In genomic region chr8:128487966-128488931, GRCm38 (mm10) we compare ENCODE assay signal across 8 mouse cellular contexts.
A peak's percentile ranks its signal among the peaks of the same experiment; 100 is the strongest.
DNase-seq lines count a peak whose midpoint lies in the region; ATAC-seq and TF ChIP-seq lines count a peak whose summit lies in the region.

No protein-coding gene starts in this region.

- no peak overlapping the region for H3K4me2 ChIP-seq in forebrain, embryonic 14.5 days (ENCODE audit: low read length)
- no peak overlapping the region for H3K4me2 ChIP-seq in midbrain, postnatal 0 days (ENCODE audit: low read depth, low read length, poor library complexity, severe bottlenecking)

- no peaks in the 10 kb centered on the region for H3K27me3 ChIP-seq in forebrain, embryonic 14.5 days (replicated peaks; ENCODE audit: control insufficient read depth, insufficient read depth, low read length)
- H3K27me3 ChIP-seq in midbrain, postnatal 0 days (ENCODE audit: insufficient read depth, low read length): no peaks in the 10 kb centered on the region

- 11% methylated on average over 10 of the region's 10 CpGs for WGBS in forebrain, embryonic 14.5 days
- WGBS in midbrain, postnatal 0 days: 32% methylated on average over 10 of the region's 10 CpGs

- H3K27ac ChIP-seq in forebrain, embryonic 14.5 days (ENCODE audit: low read depth, low read length): no peak overlapping the region
- no peak overlapping the region for H3K27ac ChIP-seq in midbrain, postnatal 0 days (ENCODE audit: low read depth, low read length)

- peaks cover 6% of the 10 kb centered on the region; the same call in 1 of the 2 replicates for H3K36me3 ChIP-seq in forebrain, embryonic 14.5 days (ENCODE audit: control insufficient read depth, insufficient read depth, low read length)
- no peaks in the 10 kb centered on the region for H3K36me3 ChIP-seq in midbrain, postnatal 0 days (ENCODE audit: insufficient read depth, low read length)

- TF ChIP-seq CTCF in midbrain, postnatal 0 days (IDR thresholded peaks at IDR 0.05): no peak

- peak; percentile 62 for DNase-seq in ovary, adult 18-20 months (ENCODE audit: low spot score)
- DNase-seq in ovary, postnatal 10 days (ENCODE audit: low spot score): no peak
- DNase-seq in forebrain, embryonic 14.5 days (ENCODE audit: low spot score): peak; percentile 38
- DNase-seq in kidney, postnatal 36 days: peak; percentile 61 to 85
- DNase-seq in midbrain, postnatal 0 days (ENCODE audit: low spot score): peak; percentile 10
- no peak for DNase-seq in cerebellum, adult 11-12 months
- DNase-seq in cerebellum, postnatal 25 days: no peak
- DNase-seq in right cerebral cortex, adult 2 months (ENCODE audit: low spot score in 2 of 2): no peak

- no peak for ATAC-seq in forebrain, embryonic 14.5 days
- ATAC-seq in midbrain, postnatal 0 days (ENCODE audit: low FRiP score): no peak

- H3K4me3 ChIP-seq in forebrain, embryonic 14.5 days (ENCODE audit: low read depth, low read length): no peak overlapping the region
- H3K4me3 ChIP-seq in midbrain, postnatal 0 days (ENCODE audit: low read depth, low read length): no peak overlapping the region

- H3K4me1 ChIP-seq in forebrain, embryonic 14.5 days (ENCODE audit: control insufficient read depth, insufficient read depth, low read length): peaks cover 5% of the 10 kb centered on the region; the same call in 1 of the 2 replicates
- no peaks in the 10 kb centered on the region for H3K4me1 ChIP-seq in midbrain, postnatal 0 days (ENCODE audit: insufficient read depth, low read length)

- no peak overlapping the region for H3K9ac ChIP-seq in forebrain, embryonic 14.5 days (ENCODE audit: low read length)
- H3K9ac ChIP-seq in midbrain, postnatal 0 days (replicated peaks; ENCODE audit: low read length, poor library complexity, severe bottlenecking): no peak overlapping the region

- H3K9me3 ChIP-seq in forebrain, embryonic 14.5 days (replicated peaks; ENCODE audit: control insufficient read depth, low read length): no peaks in the 10 kb centered on the region
- no peaks in the 10 kb centered on the region for H3K9me3 ChIP-seq in midbrain, postnatal 0 days (ENCODE audit: low read length)

Comparison
In these comparisons a context has a peak if more than half of its experiments do, and no peak if none do; other contexts are left out.
1. DNase-seq: peak in ovary, adult 18-20 months (single experiment), forebrain, embryonic 14.5 days (single experiment), kidney, postnatal 36 days (2 of 2) and midbrain, postnatal 0 days (single experiment); none in ovary, postnatal 10 days (single experiment), cerebellum, adult 11-12 months (single experiment), cerebellum, postnatal 25 days (0 of 2) and right cerebral cortex, adult 2 months (0 of 2).